In the genomic region with DNA sequence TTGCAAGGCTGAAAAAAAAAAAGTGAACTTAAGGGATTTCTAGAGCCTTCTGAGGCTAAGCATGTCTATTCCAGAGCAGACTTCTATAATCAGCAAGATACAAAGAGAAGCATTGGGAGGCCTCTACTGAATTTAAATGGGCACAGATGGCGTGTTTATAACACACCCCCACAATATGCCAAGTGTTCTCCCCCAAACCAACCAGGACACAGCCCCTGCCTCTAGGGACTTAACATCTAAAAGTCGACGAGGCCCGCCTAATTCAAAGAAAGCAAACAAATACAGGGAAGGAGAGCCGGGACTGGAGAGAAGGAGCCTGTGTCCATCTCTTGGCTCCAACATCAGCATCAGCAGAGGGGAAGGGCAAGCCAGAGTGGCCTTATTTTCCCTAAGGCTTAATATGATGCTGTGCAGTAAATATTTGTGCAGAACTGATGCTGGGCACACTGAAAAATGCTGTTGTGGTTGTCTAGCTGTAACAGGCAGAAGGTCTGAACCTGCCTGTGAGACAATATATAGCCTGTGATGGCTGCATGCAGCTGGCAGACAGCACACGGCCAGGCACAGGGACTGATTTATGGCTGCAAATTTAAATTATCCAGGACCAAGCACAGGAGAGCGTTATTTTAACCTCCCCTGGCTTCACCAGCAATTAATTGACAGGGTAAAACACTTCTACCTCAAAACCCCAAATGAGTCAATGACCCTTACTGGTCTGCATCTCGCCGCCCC, we compare ENCODE assay signal across 10 mouse cellular contexts. TPM values are rescaled to one million over a fixed set of nuclear protein-coding genes. Genes with fewer than 3 reads are reported as not detected.
DNase-seq lines count a peak whose midpoint lies in the region; ATAC-seq and TF ChIP-seq lines count a peak whose summit lies in the region.
"Had no signal": no experiment of that assay in that cellular context is flagged by ENCODE, and none has a peak within 500 bp of the region (broad histone marks: within the 10 kb centered on the region; RNA-seq: fewer than 3 reads in every experiment).

No protein-coding gene starts in this region.

- no peak overlapping the region for H3K4me3 ChIP-seq in limb, embryonic 11.5 days (ENCODE audit: low read depth, low read length)
- no peak overlapping the region for H3K4me3 ChIP-seq in limb, embryonic 10.5 days
- no peak overlapping the region for H3K4me3 ChIP-seq in layer of hippocampus, adult 2 months
- no peak overlapping the region for H3K4me3 ChIP-seq in neural tube, embryonic 13.5 days

- 47% methylated on average over 9 of the region's 9 CpGs for WGBS in limb, embryonic 11.5 days
- WGBS in limb, embryonic 10.5 days = 48% methylated on average over 9 of the region's 9 CpGs
- 12% methylated on average over 9 of the region's 9 CpGs for WGBS in neural tube, embryonic 13.5 days

- H3K9me3 ChIP-seq in limb, embryonic 11.5 days (ENCODE audit: control insufficient read depth, low read length) = no peaks in the 10 kb centered on the region
- no peaks in the 10 kb centered on the region for H3K9me3 ChIP-seq in limb, embryonic 10.5 days (replicated peaks)
- no peaks in the 10 kb centered on the region for H3K9me3 ChIP-seq in neural tube, embryonic 13.5 days

- peak; percentile 46; the same call in 1 of the 2 replicates for ATAC-seq in cerebellum, adult (ENCODE audit: insufficient number of reproducible peaks, low FRiP score, low TSS enrichment)
- 0 out of 2 replicates have a peak, but pooled peaks have one; percentile 21 for ATAC-seq in limb, embryonic 11.5 days (ENCODE audit: insufficient number of reproducible peaks, low FRiP score, low TSS enrichment, low read depth)
- ATAC-seq in neural tube, embryonic 13.5 days (ENCODE audit: low read depth) = peak; percentile 51

- no peak overlapping the region for H3K27ac ChIP-seq in limb, embryonic 11.5 days (replicated peaks; ENCODE audit: low read depth, low read length)
- H3K27ac ChIP-seq in limb, embryonic 10.5 days = no peak overlapping the region
- H3K27ac ChIP-seq in layer of hippocampus, adult 2 months = peak overlapping the region; percentile 81
- peak overlapping the region; percentile 77 for H3K27ac ChIP-seq in neural tube, embryonic 13.5 days (replicated peaks)

- H3K4me1 ChIP-seq in limb, embryonic 11.5 days (ENCODE audit: control insufficient read depth, insufficient read depth, low read length) = no peaks in the 10 kb centered on the region
- H3K4me1 ChIP-seq in limb, embryonic 10.5 days = peaks cover 8% of the 10 kb centered on the region; the same call in 1 of the 2 replicates
- peaks cover 28% of the 10 kb centered on the region for H3K4me1 ChIP-seq in neural tube, embryonic 13.5 days (replicated peaks)

- no peak overlapping the region for H3K9ac ChIP-seq in limb, embryonic 11.5 days (ENCODE audit: low read length)
- 0 out of 2 replicates have a peak overlapping the region, but pooled peaks have one; percentile 3 for H3K9ac ChIP-seq in neural tube, embryonic 13.5 days

- no peak overlapping the region for H3K4me2 ChIP-seq in limb, embryonic 11.5 days (ENCODE audit: low read depth, severe bottlenecking)
- H3K4me2 ChIP-seq in neural tube, embryonic 13.5 days = 0 out of 2 replicates have a peak overlapping the region, but pooled peaks have one; percentile 5

- no peak for DNase-seq in cerebellum, postnatal 36 days
- no peak for DNase-seq in limb, embryonic 11.5 days (ENCODE audit: low spot score)
- DNase-seq in limb, embryonic 10.5 days (ENCODE audit: low spot score) = no peak
- peak; percentile 41 to 63 for DNase-seq in layer of hippocampus, adult 2 months (ENCODE audit: low spot score in 2 of 2)
- no peak for DNase-seq in urinary bladder, postnatal 25 days (ENCODE audit: low spot score)
- DNase-seq in retina, postnatal 1 day = no peak
- DNase-seq: adrenal gland, adult 2 months; embryo, embryonic 11 days had no signal

- no peaks in the 10 kb centered on the region for H3K27me3 ChIP-seq in limb, embryonic 11.5 days (ENCODE audit: control insufficient read depth, insufficient read depth, low read length)
- no peaks in the 10 kb centered on the region for H3K27me3 ChIP-seq in limb, embryonic 10.5 days (ENCODE audit: low read depth, poor library complexity, severe bottlenecking)
- H3K27me3 ChIP-seq in neural tube, embryonic 13.5 days = no peaks in the 10 kb centered on the region

- no peak for TF ChIP-seq CTCF in layer of hippocampus, adult 2 months (conservative IDR thresholded peaks at IDR 0.05)

- no peaks in the 10 kb centered on the region for H3K36me3 ChIP-seq in limb, embryonic 11.5 days (ENCODE audit: control insufficient read depth, insufficient read depth, low read length)
- peaks cover 22% of the 10 kb centered on the region for H3K36me3 ChIP-seq in limb, embryonic 10.5 days
- no peaks in the 10 kb centered on the region for H3K36me3 ChIP-seq in neural tube, embryonic 13.5 days

RNA-seq across cellular contexts. Expression of a gene that starts 11.9 kb away (rescaled TPM):
- polyA plus RNA-seq in limb, embryonic 11.5 days (2014; fragmentation: Nextera tagmentation; extraction: Ambion mirVana) = 122 and 125 TPM in 2 replicates
- 86.7 and 94.2 TPM in 2 replicates for polyA plus RNA-seq in limb, embryonic 10.5 days (2016; fragmentation: Nextera tagmentation; extraction: Ambion mirVana)
- total RNA-seq in layer of hippocampus, adult 2 months (2021) = 10 to 100 TPM; 52.8 to 54.0 TPM
- 200 and 217 TPM in 2 replicates for polyA plus RNA-seq in neural tube, embryonic 13.5 days (2015; fragmentation: Nextera tagmentation; extraction: Ambion mirVana)

RNA-seq across cellular contexts. Expression of a gene that starts 35.1 kb away (rescaled TPM):
- 112 and 114 TPM in 2 replicates for polyA plus RNA-seq in limb, embryonic 11.5 days (2014; fragmentation: Nextera tagmentation; extraction: Ambion mirVana)
- polyA plus RNA-seq in limb, embryonic 10.5 days (2016; fragmentation: Nextera tagmentation; extraction: Ambion mirVana) = 90.7 and 91.3 TPM in 2 replicates
- total RNA-seq in layer of hippocampus, adult 2 months (2021) = 10 to 100 TPM; 44.9 to 47.2 TPM
- 56.6 and 69.5 TPM in 2 replicates for polyA plus RNA-seq in neural tube, embryonic 13.5 days (2015; fragmentation: Nextera tagmentation; extraction: Ambion mirVana)

Comparison
In these comparisons a context has a peak if more than half of its experiments do, and no peak if none do; other contexts are left out.
1. DNase-seq: peak in layer of hippocampus, adult 2 months (2 of 2); none in cerebellum, postnatal 36 days (0 of 2), limb, embryonic 11.5 days (single experiment), limb, embryonic 10.5 days (single experiment), urinary bladder, postnatal 25 days (single experiment) and retina, postnatal 1 day (single experiment).
2. H3K27ac ChIP-seq: peak in layer of hippocampus, adult 2 months (single experiment) and neural tube, embryonic 13.5 days (single experiment); none in limb, embryonic 11.5 days (single experiment) and limb, embryonic 10.5 days (single experiment).
3. Peak in every context shown above with its lines, with median percentiles within 50 percentile points of each other: ATAC-seq.